Mouse (Mus musculus) kidney, postnatal 10 days (tissue): ENCODE measurements around the gene Pih1d3.

Source experiments
- DNase-seq: peaks from one replicate; pipeline ENCODE4 v3.0.0; 2021; ENCODE audit warnings: mixed read lengths

Gene Pih1d3

DNA sequence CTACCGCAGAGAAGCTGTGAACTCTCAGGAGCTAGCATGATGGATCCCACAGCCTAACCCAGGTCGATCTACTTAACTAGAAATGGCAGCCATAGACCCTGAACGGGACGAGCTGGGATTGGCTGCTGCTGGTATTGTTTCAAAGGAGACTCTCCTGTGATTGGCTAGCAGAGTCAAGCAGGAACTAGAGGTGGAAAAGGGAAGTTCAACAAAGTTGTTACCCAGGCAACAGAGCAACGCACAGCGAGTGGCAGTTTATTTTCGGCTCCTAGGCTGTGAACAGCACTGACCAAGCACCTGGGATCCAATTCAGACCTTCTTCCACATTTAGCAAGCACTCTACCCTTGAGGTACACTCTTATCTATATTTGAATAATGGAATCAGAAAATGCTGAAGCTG, at the start of gene Pih1d3, which contains the start of gene 4931428L18Rik:
Gene Pih1d3 (plus strand): TSS at position 275 of the 400 bp plus-strand sequence.
Gene 4931428L18Rik (minus strand): TSS at position 121 of the 400 bp plus-strand sequence.
- DNase-seq, result no peak

GRCm38 (mm10) chr1:31175401-31175800, 47.2 kb upstream of the Pih1d3 start:
- no peak for DNase-seq

GRCm38 (mm10) chr1:31176101-31176500, 46.5 kb upstream of the Pih1d3 start, which contains the start of gene Lgsn:
Gene Lgsn (plus strand): TSS chr1:31176401.
- DNase-seq, result no peak

- no peak for DNase-seq
Observed at GRCm38 (mm10) chr1:31178264-31178663, 44.4 kb upstream of the Pih1d3 start.

- DNase-seq, result no peak
Observed at GRCm38 (mm10) chr1:31190237-31190866, 32.3 kb upstream of the Pih1d3 start.

- no peak for DNase-seq
Observed at GRCm38 (mm10) chr1:31195633-31196032, 27.0 kb upstream of the Pih1d3 start.

DNA sequence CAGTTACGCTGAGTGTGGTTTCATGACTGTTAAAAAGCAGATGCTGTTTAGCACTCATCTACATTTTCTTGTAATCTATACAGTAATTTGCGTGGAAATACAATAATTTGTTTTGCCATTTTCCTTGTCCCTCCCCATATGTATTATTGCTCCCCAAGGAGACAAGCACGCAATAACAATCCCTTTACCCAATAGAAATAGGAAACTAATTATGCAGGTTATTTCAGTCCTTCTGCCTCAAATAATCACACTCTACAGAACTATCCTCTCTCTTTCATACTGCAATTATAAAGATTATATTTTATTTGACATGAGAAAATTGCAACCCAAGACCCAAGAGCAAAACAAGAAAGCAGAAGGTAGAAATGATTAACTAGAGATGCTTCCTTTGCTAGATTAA, 25.7 kb upstream of the Pih1d3 start:
- DNase-seq, result no peak

DNA sequence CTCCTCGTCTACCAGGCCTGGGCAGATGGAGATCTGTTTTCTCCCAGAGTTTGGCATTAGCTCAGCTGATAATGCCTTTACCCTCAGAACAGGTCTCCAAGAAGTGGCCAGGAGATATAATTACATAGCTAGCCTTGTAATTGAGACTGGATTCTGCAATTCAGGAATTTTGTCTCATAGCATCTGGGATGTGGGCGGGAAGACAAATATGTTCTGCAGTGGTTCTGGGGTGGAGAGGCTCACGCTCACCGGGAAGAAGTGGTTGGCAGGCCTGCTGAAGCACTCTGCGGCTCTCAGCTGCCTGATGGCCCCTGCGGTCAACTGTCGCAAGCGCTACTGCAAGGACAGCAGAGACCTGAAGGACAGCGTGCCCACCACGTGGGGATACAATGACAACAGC, 18.9 kb upstream of the Pih1d3 start:
- no peak for DNase-seq

GRCm38 (mm10) chr1:31205346-31205745, 17.3 kb upstream of the Pih1d3 start:
- DNase-seq, result no peak

DNA sequence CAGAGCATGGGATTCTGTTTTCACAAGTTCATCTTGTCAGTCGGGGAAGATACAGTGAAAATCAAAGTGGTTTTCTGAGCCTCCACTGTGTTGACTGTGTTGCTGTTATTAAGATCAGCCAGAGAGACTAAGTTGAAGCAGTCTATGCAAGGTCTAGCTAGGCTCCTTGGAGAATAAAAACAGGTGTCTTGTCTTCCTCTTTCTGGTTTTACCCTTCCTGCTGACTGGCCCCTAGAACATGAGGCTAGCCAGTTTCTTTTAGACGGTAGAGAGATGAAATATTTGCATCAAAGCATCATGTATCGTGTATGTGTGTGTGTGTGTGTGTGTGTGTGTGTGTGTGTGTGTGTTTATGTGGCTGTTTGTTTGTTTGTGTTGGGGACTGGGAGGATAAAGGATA, 16.9 kb upstream of the Pih1d3 start:
- no peak for DNase-seq

- peak; percentile 72 for DNase-seq
Observed at GRCm38 (mm10) chr1:31210144-31210543, 12.5 kb upstream of the Pih1d3 start.

- no peak for DNase-seq
Observed at GRCm38 (mm10) chr1:31214831-31215230, 7.8 kb upstream of the Pih1d3 start.

- DNase-seq, result no peak
Observed at GRCm38 (mm10) chr1:31220599-31221250, 1.9 kb upstream of the Pih1d3 start.

DNA sequence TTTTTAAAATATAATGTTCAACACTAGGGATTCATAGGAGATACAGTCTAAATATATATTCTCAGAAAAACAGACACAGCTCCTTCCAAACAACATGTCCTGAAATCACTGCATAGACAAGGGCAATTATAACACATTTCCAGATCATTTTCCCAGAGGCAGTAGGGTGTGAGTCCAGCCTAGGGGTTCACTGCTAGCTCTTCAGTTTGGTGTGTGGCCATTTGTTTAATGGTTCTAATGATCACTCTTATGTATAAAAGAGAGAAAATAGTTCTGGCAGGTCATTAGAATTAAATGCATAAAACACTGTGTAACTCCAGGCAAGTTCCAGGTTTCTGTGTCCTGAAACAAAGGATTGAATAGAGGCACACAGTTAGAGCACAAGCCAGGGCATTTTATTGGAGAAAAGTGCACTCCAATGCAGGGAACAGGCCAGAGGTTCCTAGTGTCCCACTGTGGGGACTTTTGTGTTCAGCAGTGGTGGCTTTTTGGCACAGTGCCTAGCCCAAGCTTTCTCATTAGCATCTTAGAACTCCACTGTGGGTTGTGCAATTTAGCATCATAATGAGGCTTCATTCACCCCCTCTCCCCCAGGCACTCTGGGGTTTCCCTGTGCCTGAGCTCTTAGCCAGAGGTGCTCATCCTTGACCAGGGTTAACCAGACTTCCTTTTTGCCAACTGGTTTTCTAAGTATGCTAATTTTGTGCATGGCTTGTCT, 10.8 kb downstream of the Pih1d3 start:
- peak; percentile 56 for DNase-seq

GRCm38 (mm10) chr1:31260218-31260923, 37.7 kb downstream of the Pih1d3 start:
- peak; percentile 7 for DNase-seq
